Mouse (Mus musculus): ENCODE data around the gene 4930579F01Rik. TPM values are rescaled to one million over a fixed set of nuclear protein-coding genes. Genes with fewer than 3 reads are reported as not detected.

4930579F01Rik gene
- polyA plus RNA-seq, 1 experiment from 2014 or later = 0.22 TPM

DNA sequence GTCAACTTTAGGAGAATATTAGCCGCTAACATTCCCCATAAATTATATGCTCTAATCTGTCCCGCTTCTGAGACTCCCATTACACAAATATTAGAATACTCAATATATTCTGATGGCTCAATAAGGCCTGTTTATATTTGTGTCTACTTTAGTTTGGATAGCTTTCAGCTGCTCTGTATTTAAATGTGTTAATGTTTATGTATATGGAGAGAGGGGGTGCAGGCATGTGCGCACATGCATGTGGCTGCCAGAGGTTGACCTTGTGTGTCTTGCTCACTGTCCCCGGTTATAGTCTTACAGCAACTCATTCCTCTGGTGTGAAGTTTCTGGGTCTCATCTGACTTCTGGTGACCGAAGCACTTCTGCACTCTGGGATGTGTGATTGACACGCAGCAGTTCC lies 18.1 kb downstream of the 4930579F01Rik start:
- Histone ChIP-seq H3K4me2 (replicated peaks; ENCODE audit: low read depth) (no peak overlapping the region), H3K36me3 (ENCODE audit: control insufficient read depth, insufficient read depth, low read length) (no peaks in the 10 kb centered on the region), H3K9ac (ENCODE audit: low read length) (no peak overlapping the region), H3K27ac (replicated peaks) (no peak overlapping the region), H3K9me3 (ENCODE audit: control insufficient read depth, low read length) (no peaks in the 10 kb centered on the region), H3K27me3 (ENCODE audit: control insufficient read depth, insufficient read depth, low read length) (no peaks in the 10 kb centered on the region), H3K4me1 (replicated peaks; ENCODE audit: control insufficient read depth, insufficient read depth) (0 out of 2 replicates have a peak, but pooled peaks cover 2% of the 10 kb centered on the region), H3K4me3 (ENCODE audit: low read depth, low read length) (no peak overlapping the region)
- TF ChIP-seq CTCF (IDR thresholded peaks at IDR 0.05; ENCODE audit: low read depth) (no peak), EP300 (optimal IDR thresholded peaks at IDR 0.05) (no peak)
- no peak for DNase-seq (ENCODE audit: low spot score)
- WGBS = 61% methylated on average over 6 of the region's 6 CpGs
- no peak for ATAC-seq (ENCODE audit: low FRiP score, low TSS enrichment)

DNA sequence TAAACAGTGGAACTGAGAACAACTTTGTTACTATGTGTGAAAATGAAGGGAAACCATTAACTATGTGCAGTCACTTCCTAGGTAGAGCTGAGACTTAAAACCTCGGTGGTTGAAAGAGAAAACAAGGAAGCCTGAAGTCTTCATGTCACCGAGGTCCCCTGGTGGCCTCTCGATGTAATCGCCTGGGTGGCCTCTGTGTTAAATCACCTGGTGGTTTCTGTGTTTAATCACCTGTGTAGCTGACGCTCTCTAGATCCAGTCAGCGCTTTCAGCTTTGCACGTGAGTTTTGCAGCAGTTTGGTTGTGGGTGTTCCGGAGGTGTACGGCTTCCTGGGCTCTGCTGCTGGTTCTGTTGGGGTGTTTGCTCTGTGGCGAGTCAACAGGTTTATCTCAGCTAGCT lies 20.3 kb downstream of the 4930579F01Rik start:
- Histone ChIP-seq H3K27me3 (ENCODE audit: control insufficient read depth, insufficient read depth, low read length) (no peaks in the 10 kb centered on the region), H3K9ac (ENCODE audit: low read length) (no peak overlapping the region), H3K4me2 (replicated peaks; ENCODE audit: low read depth) (no peak overlapping the region), H3K4me3 (ENCODE audit: low read depth, low read length) (no peak overlapping the region), H3K27ac (replicated peaks) (no peak overlapping the region), H3K4me1 (replicated peaks; ENCODE audit: control insufficient read depth, insufficient read depth) (0 out of 2 replicates have a peak, but pooled peaks cover 2% of the 10 kb centered on the region), H3K36me3 (ENCODE audit: control insufficient read depth, insufficient read depth, low read length) (no peaks in the 10 kb centered on the region), H3K9me3 (ENCODE audit: control insufficient read depth, low read length) (no peaks in the 10 kb centered on the region)
- 73% methylated on average over 10 of the region's 10 CpGs for whole genome bisulfite sequencing
- no peak for DNase-seq (ENCODE audit: low spot score)
- no peak for ATAC-seq (ENCODE audit: low FRiP score, low TSS enrichment)
- peak; percentile 16; the same call in 1 of the 2 replicates for TF ChIP-seq CTCF (IDR thresholded peaks at IDR 0.05; ENCODE audit: low read depth)
- TF ChIP-seq EP300 (optimal IDR thresholded peaks at IDR 0.05) = no peak

DNA sequence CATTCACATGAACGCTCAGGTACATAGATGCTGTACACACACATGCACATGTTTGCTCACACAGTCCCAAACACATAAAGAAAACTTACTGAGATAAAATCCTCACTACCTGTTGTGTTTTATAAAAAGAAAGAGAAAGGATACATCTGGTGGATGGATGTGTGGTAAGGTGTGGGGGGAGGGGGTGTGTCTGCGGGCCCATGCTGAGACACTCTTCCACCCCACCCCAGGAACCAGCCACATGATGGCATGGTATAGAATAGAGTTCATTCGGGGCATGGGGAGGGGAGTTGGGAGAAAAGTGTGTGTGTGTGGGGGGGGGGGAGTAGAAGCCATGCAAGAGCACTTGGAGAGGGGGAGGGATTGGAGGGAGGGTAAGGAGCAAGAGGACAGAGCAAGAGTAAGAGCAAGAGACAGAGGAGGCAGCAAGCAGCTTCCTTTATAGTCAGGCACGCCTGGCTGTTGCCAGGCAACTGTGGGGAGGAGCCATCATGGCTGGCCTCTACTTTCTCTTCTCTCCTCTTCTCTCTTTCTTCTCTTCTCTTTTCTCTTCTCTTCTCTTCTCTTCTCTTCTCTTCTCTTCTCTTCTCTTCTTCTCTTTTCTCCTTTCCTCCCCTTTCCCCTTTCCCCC lies 31.0 kb downstream of the 4930579F01Rik start:
- H3K36me3 ChIP-seq (ENCODE audit: control insufficient read depth, insufficient read depth, low read length) = no peaks in the 10 kb centered on the region
- no peak overlapping the region for H3K27ac ChIP-seq (replicated peaks)
- no peaks in the 10 kb centered on the region for H3K27me3 ChIP-seq (ENCODE audit: control insufficient read depth, insufficient read depth, low read length)
- TF ChIP-seq CTCF (IDR thresholded peaks at IDR 0.05; ENCODE audit: low read depth) = no peak
- TF ChIP-seq EP300 (optimal IDR thresholded peaks at IDR 0.05) = no peak
- no peaks in the 10 kb centered on the region for H3K9me3 ChIP-seq (ENCODE audit: control insufficient read depth, low read length)
- no peaks in the 10 kb centered on the region for H3K4me1 ChIP-seq (replicated peaks; ENCODE audit: control insufficient read depth, insufficient read depth)
- no peak overlapping the region for H3K4me2 ChIP-seq (replicated peaks; ENCODE audit: low read depth)
- DNase-seq (ENCODE audit: low spot score) = no peak
- ATAC-seq (ENCODE audit: low FRiP score, low TSS enrichment) = no peak; the same call in 1 of the 2 replicates
- no peak overlapping the region for H3K9ac ChIP-seq (ENCODE audit: low read length)
- WGBS = 60% methylated on average over 4 of the region's 4 CpGs
- H3K4me3 ChIP-seq (ENCODE audit: low read depth, low read length) = no peak overlapping the region

DNA sequence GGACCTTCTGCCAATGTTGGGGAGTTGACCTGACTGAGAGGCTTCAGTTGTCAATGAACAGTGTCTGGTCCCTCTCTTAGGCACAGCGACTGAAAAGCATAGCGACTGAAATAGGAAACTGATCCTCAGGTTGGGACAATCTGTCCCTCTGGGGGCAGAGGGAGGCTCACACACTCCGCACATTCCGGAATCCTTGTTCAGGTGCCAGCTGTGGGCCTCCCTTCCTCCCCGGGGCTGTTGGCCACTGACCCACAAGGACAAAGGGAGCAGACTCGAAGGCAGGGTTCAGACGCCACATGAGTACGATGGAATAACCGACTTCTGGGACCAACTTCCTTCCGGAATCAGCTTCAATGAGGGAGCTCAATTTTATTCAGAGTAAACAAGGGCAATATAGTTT lies 32.0 kb downstream of the 4930579F01Rik start:
- Histone ChIP-seq H3K4me3 (ENCODE audit: low read depth, low read length) (no peak overlapping the region), H3K9ac (ENCODE audit: low read length) (no peak overlapping the region), H3K27me3 (ENCODE audit: control insufficient read depth, insufficient read depth, low read length) (no peaks in the 10 kb centered on the region), H3K36me3 (ENCODE audit: control insufficient read depth, insufficient read depth, low read length) (no peaks in the 10 kb centered on the region), H3K4me1 (replicated peaks; ENCODE audit: control insufficient read depth, insufficient read depth) (no peaks in the 10 kb centered on the region), H3K27ac (replicated peaks) (no peak overlapping the region), H3K9me3 (ENCODE audit: control insufficient read depth, low read length) (no peaks in the 10 kb centered on the region), H3K4me2 (replicated peaks; ENCODE audit: low read depth) (no peak overlapping the region)
- ATAC-seq (ENCODE audit: low FRiP score, low TSS enrichment) (no peak), DNase-seq (ENCODE audit: low spot score) (no peak)
- TF ChIP-seq EP300 (optimal IDR thresholded peaks at IDR 0.05) (no peak), CTCF (IDR thresholded peaks at IDR 0.05; ENCODE audit: low read depth) (no peak)
- 89% methylated on average over 10 of the region's 10 CpGs for WGBS

DNA sequence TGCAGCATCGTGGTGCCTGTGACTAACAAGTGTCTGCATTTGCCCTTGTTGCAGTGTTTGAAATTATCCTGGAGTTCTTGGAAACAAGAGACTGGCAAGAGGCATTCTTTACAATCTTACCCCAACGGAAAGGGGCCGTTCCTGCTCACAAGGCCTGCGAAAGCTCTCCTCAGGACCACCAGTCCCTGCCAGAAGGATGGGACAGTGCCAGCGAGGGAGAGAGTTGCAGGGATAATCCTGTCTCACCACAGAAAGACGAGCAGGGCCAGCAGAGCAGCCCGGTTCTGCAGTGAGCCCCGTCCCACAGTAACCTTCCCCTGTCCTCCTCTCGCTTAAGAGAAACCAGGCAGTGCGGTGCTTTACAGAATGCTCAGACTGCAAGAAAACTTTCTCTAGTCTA lies 37.0 kb downstream of the 4930579F01Rik start:
- Histone ChIP-seq H3K27me3 (ENCODE audit: control insufficient read depth, insufficient read depth, low read length) (no peaks in the 10 kb centered on the region), H3K9ac (ENCODE audit: low read length) (no peak overlapping the region), H3K36me3 (ENCODE audit: control insufficient read depth, insufficient read depth, low read length) (no peaks in the 10 kb centered on the region), H3K4me2 (replicated peaks; ENCODE audit: low read depth) (no peak overlapping the region), H3K4me1 (replicated peaks; ENCODE audit: control insufficient read depth, insufficient read depth) (no peaks in the 10 kb centered on the region), H3K27ac (replicated peaks) (no peak overlapping the region), H3K4me3 (ENCODE audit: low read depth, low read length) (no peak overlapping the region), H3K9me3 (ENCODE audit: control insufficient read depth, low read length) (no peaks in the 10 kb centered on the region)
- WGBS = 84% methylated on average over 10 of the region's 10 CpGs
- no peak for TF ChIP-seq EP300 (optimal IDR thresholded peaks at IDR 0.05)
- no peak for TF ChIP-seq CTCF (IDR thresholded peaks at IDR 0.05; ENCODE audit: low read depth)
- DNase-seq (ENCODE audit: low spot score) = no peak
- ATAC-seq (ENCODE audit: low FRiP score, low TSS enrichment) = no peak

DNA sequence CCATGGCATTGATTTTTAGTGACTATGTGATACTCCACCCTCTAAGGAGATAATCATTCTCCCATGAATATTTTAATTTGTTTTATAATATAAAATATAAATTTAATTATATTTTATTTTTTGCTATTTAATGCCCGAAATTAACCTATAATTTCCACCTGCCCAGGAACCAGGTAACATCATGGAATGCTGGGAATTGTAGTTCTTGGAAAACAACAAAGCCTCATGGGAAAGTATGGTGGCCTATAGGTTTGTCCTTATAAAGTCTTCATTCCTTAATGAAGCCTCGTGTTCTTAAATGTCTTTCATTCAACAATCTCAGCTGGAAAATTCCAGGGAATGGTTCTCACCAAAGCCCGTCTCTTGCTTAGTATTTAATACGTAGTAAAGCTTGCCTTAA lies 38.6 kb downstream of the 4930579F01Rik start:
- Histone ChIP-seq H3K9ac (ENCODE audit: low read length) (no peak overlapping the region), H3K4me2 (replicated peaks; ENCODE audit: low read depth) (no peak overlapping the region), H3K4me1 (replicated peaks; ENCODE audit: control insufficient read depth, insufficient read depth) (no peaks in the 10 kb centered on the region), H3K27me3 (ENCODE audit: control insufficient read depth, insufficient read depth, low read length) (no peaks in the 10 kb centered on the region), H3K4me3 (ENCODE audit: low read depth, low read length) (no peak overlapping the region), H3K9me3 (ENCODE audit: control insufficient read depth, low read length) (no peaks in the 10 kb centered on the region), H3K36me3 (ENCODE audit: control insufficient read depth, insufficient read depth, low read length) (no peaks in the 10 kb centered on the region), H3K27ac (replicated peaks) (no peak overlapping the region)
- WGBS = 84% methylated on average over 4 of the region's 4 CpGs
- TF ChIP-seq EP300 (optimal IDR thresholded peaks at IDR 0.05) (no peak), CTCF (IDR thresholded peaks at IDR 0.05; ENCODE audit: low read depth) (no peak)
- ATAC-seq (ENCODE audit: low FRiP score, low TSS enrichment) = no peak
- DNase-seq (ENCODE audit: low spot score) = no peak
